Mouse (Mus musculus): ENCODE measurements at regions not wholly inside any gene's neighbourhood (a gene's known extent, or its start where the extent isn't known, plus 50 kb on each side); places are given as distances from the start of the nearest gene placed in this dataset.

- no peak for TF ChIP-seq MAX (IDR thresholded peaks at IDR 0.05; ENCODE audit: low read length)
- TF ChIP-seq POLR2A (IDR thresholded peaks at IDR 0.05; ENCODE audit: low read depth, low read length), result no peak
- TF ChIP-seq CHD1 (IDR thresholded peaks at IDR 0.05; ENCODE audit: low read depth, low read length), result no peak
- TF ChIP-seq USF1 (IDR thresholded peaks at IDR 0.05; ENCODE audit: low read depth, low read length), result no peak
- TF ChIP-seq BHLHE40 (IDR thresholded peaks at IDR 0.05; ENCODE audit: low read depth, low read length), result no peak
- no peak for TF ChIP-seq EP300 (IDR thresholded peaks at IDR 0.05; ENCODE audit: low read length)
- no peak for TF ChIP-seq POLR2AphosphoS2 (IDR thresholded peaks at IDR 0.05; ENCODE audit: low read depth, low read length)
- no peak for TF ChIP-seq NELFE (IDR thresholded peaks at IDR 0.05; ENCODE audit: low read depth, low read length)
- TF ChIP-seq CTCF (conservative IDR thresholded peaks at IDR 0.05 in 1 of 2, IDR thresholded peaks at IDR 0.05 in 1 of 2; ENCODE audit: low read depth in 2 of 2, low read length in 2 of 2), result no peak
- no peak for TF ChIP-seq CHD2 (IDR thresholded peaks at IDR 0.05; ENCODE audit: low read length)
- TF ChIP-seq JUND (conservative IDR thresholded peaks at IDR 0.05; ENCODE audit: low read depth, low read length), result no peak
- TF ChIP-seq ZMIZ1 (IDR thresholded peaks at IDR 0.05; ENCODE audit: low read depth, low read length), result no peak
- no peak for TF ChIP-seq ELF1 (IDR thresholded peaks at IDR 0.05; ENCODE audit: low read depth, low read length)
These were observed 1984.1 kb upstream of the Lrrc6 start for GRCm38 (mm10) chr15:68484789-68485188.

Measured in CH12.LX (cell line).